Mouse (Mus musculus) cerebellum, postnatal 25 days (tissue): ENCODE measurements around the gene Spats2l.
A peak's percentile ranks its signal among the peaks of the same experiment; 100 is the strongest.

Experiments used
- DNase-seq, 2 experiments: peaks; one replicate each; pipeline ENCODE4 v3.0.0; 2021; ENCODE audit warnings: mixed read lengths in 2 of 2

Spats2l gene

GRCm38 (mm10) chr1:57989052-57989600 lies 215.2 kb downstream of the Spats2l start:
- no peak for DNase-seq

DNA sequence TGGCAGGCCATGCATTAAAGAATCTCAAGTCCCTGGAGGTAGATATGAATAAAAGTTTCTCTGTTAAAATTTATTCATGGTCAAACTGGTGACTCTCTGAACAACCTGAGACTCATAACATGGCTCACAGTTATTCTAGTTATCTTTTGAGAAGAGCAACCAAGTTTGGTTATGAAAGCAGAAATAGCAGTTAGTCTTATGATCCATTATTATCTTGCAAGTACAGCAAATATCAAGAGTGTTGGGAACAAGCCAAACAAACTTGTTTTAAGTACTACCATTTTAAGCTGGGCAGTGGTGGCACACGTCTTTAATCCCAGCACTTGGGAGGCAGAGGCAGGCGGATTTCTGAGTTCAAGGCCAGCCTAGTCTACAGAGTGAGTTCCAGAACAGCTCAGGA lies 217.3 kb downstream of the Spats2l start:
- DNase-seq, result no peak

DNA sequence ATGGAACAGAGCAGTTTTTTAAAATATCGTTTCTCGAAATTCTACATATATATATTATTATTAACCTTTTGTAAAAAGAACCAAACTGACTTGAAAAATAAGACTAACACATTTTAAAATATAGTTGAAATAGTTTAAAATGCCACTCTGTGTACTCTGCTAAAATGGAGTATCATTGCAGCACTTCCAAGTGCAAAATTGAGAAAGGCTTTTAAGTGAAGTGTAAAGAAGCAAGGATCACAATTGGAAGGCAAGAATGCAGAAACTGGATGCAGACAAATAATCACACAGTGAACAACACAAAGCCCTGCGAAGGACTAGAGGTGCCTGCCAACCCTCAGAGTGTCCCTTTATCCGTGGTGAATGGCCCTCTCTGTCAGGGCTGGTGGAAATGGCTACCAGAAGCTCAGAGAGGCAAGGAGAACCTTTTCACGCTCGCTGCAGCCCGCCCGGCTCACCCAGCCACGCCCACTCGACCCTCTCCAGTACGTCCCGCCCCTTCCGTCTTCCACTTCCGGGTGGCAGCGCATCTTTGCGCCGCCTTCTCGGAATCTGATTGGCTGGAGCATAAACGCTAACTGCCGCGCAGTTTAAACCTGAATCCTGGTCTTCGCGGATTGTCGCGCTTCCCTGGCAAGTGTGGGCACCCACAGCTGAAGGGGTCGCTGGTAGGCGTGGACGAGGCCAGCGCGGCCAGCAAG lies 221.6 kb downstream of the Spats2l start, which contains the start of gene Sgo2a:
Sgo2a (plus strand) TSS at position 540 of the 701 bp plus-strand sequence.
- peak; percentile 87 to 96 for DNase-seq

DNA sequence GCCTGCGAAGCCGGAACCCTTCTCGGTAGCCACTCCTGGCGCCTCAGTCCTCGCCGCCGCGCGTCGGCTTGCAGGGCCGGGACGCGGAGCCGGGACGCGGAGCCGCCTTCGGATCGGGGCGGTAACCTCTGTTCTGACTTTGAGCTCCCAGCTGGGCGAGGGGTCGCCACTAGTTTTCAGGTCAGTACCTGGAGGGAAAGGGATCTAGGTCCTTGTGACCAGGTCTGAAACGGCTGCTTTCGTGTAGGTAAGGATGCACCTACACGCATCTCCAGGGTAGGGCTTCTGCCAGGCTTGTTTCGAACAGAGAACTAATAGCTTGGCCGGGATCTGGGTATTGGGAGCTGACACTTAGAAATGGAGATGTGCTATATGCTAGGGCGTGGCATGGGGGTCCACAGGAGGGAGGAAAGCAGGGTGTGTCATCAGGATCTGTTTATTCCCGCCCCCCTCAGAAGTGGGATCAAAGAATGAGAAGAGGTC lies 222.2 kb downstream of the Spats2l start:
- no peak for DNase-seq
